Mouse (Mus musculus) liver, adult 2 months (tissue): ENCODE measurements around the gene Rfx7. TPM values are rescaled to one million over a fixed set of nuclear protein-coding genes. Genes with fewer than 3 reads are reported as not detected.

Experiments used
- DNase-seq: peaks from one replicate; pipeline ENCODE4 v3.0.0-alpha.2; 2011; ENCODE audit warnings: low read depth, low spot score; ENCODE audit errors: extremely low read depth
- H3K27ac ChIP-seq: fragments of 200-500 bp; replicated peaks from 2 replicates; pipeline ENCODE4 v1.5.1; 2012; ENCODE audit warnings: low read depth, mild to moderate bottlenecking, control low read depth, inconsistent platforms, low read length; ENCODE audit not compliant: insufficient read depth
- H3K27me3 ChIP-seq: fragments of 200-500 bp; 2 replicates; pipeline ENCODE4 v1.6.1; 2012; ENCODE audit warnings: mild to moderate bottlenecking, moderate library complexity, low read length, inconsistent platforms; ENCODE audit not compliant: control insufficient read depth, insufficient read depth
- H3K36me3 ChIP-seq: fragments of 200-500 bp; 2 replicates; pipeline ENCODE4 v1.6.1; 2012; ENCODE audit warnings: low read length, inconsistent platforms; ENCODE audit not compliant: control insufficient read depth, insufficient read depth
- H3K4me1 ChIP-seq: fragments of 200-500 bp; 2 replicates; pipeline ENCODE4 v1.6.1; 2011; ENCODE audit warnings: low read length; ENCODE audit not compliant: control insufficient read depth, insufficient read depth
- H3K4me3 ChIP-seq: fragments of 200-500 bp; 2 replicates; pipeline ENCODE4 v1.5.1; 2011; ENCODE audit warnings: low read depth, mild to moderate bottlenecking, control low read depth, low read length, moderate library complexity; ENCODE audit not compliant: insufficient read depth
- H3K79me2 ChIP-seq: fragments of 200-500 bp; 2 replicates; pipeline ENCODE4 v1.6.1; 2012; ENCODE audit warnings: inconsistent platforms, mild to moderate bottlenecking, low read length, moderate library complexity; ENCODE audit not compliant: control insufficient read depth, insufficient read depth
- H3K9ac ChIP-seq: fragments of 200-500 bp; 2 replicates; pipeline ENCODE4 v1.6.1; 2012; ENCODE audit warnings: low read depth, mild to moderate bottlenecking, control low read depth, inconsistent platforms, low read length
- CTCF ChIP-seq: fragments of 200-500 bp; IDR thresholded peaks from 2 replicates; pipeline ENCODE4 v1.5.1; 2011; ENCODE audit warnings: low read depth, low read length, control low read depth
- POLR2A ChIP-seq: fragments of 200-500 bp; IDR thresholded peaks from 2 replicates; pipeline ENCODE4 v1.6.1; 2011; ENCODE audit warnings: low read length, control low read depth; ENCODE audit not compliant: insufficient read depth; ENCODE audit errors: extremely low read depth
- WGBS: fragments of 180-500 bp; shearing (Covaris S2); methylation state at CpG from one replicate; pipeline ENCODE4 v1.1.7; 2018; 5-methylcytosine and 5-hydroxymethylcytosine counted together
- polyA plus RNA-seq: library from polyadenylated mRNA; depleted of rRNA; stranded (reverse); fragments of >200 nt; gene quantifications from 2 replicates; pipeline ENCODE4 v1.2.3, GENCODE M21; 2012
- total RNA-seq: library from RNA; depleted of rRNA; stranded (reverse); fragments of >200 nt; gene quantifications from 2 replicates; pipeline ENCODE4 v1.2.3, GENCODE M21; 2014

The Rfx7 gene
- total and polyA plus RNA-seq, 2 experiments = 3.3 to 5.4 TPM

GRCm38 (mm10) chr9:72652961-72653360, 120.9 kb downstream of the Rfx7 start:
- no peaks in the 10 kb centered on the region for H3K36me3 ChIP-seq
- peak overlapping the region; percentile 8; the same call in 1 of the 2 replicates for H3K9ac ChIP-seq
- H3K27me3 ChIP-seq = no peaks in the 10 kb centered on the region
- no peaks in the 10 kb centered on the region for H3K79me2 ChIP-seq
- 33% methylated on average over 8 of the region's 8 CpGs for WGBS
- no peak for TF ChIP-seq CTCF
- TF ChIP-seq POLR2A = no peak
- DNase-seq = peak; percentile 72
- H3K4me3 ChIP-seq = no peak overlapping the region
- H3K27ac ChIP-seq = 0 out of 2 replicates have a peak overlapping the region, but pooled peaks have one; percentile 4
- peaks cover 7% of the 10 kb centered on the region; the same call in 1 of the 2 replicates for H3K4me1 ChIP-seq

- no peak overlapping the region for H3K27ac ChIP-seq
- 78% methylated on average over 4 of the region's 4 CpGs for WGBS
- TF ChIP-seq POLR2A = no peak
- H3K4me3 ChIP-seq = no peak overlapping the region
- DNase-seq = no peak
- H3K79me2 ChIP-seq = no peaks in the 10 kb centered on the region
- H3K27me3 ChIP-seq = no peaks in the 10 kb centered on the region
- H3K4me1 ChIP-seq = peaks cover 7% of the 10 kb centered on the region; the same call in 1 of the 2 replicates
- H3K9ac ChIP-seq = no peak overlapping the region
- no peaks in the 10 kb centered on the region for H3K36me3 ChIP-seq
Observed at GRCm38 (mm10) chr9:72653533-72653932, 121.5 kb downstream of the Rfx7 start.

DNA sequence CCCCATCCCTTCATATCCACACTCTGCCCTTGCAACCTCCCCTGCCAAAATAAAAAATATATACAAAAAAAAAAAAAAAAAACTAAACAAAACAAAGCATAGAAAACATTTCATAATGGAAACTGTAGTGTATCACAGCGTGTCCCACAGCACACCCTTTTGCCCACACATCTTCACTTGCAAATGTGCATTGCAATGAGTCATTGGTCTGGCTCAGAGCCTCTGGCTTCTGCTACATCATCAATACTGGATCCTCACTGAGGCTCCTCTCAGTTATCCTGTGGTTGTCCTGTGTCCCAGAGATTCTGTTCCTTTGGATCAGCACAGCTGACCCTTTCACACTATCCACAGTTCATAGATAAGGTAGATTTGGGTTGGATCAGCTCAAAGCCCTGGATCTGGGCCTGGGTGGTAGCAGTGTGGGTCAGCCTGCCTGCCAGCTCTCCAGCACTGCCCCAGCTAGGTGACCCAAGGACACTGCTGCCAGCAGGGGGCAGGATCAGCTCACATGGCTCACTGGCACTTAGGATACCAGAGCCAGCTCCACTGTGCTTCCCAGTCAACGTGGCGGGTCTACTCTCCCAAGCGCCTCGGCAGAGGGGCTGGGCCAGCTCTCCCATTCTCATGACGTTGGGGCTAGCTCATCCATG, 122.7 kb downstream of the Rfx7 start:
- Histone ChIP-seq H3K27ac (no peak overlapping the region), H3K4me3 (no peak overlapping the region), H3K27me3 (no peaks in the 10 kb centered on the region), H3K9ac (no peak overlapping the region), H3K4me1 (peaks cover 7% of the 10 kb centered on the region; the same call in 1 of the 2 replicates), H3K36me3 (no peaks in the 10 kb centered on the region), H3K79me2 (no peaks in the 10 kb centered on the region)
- 33% methylated on average over 6 of the region's 6 CpGs for WGBS
- peak; percentile 99 for TF ChIP-seq CTCF
- no peak for TF ChIP-seq POLR2A
- DNase-seq = peak; percentile 78

- DNase-seq = no peak
- 90% methylated on average over 5 of the region's 5 CpGs for WGBS
- Histone ChIP-seq H3K27me3 (no peaks in the 10 kb centered on the region), H3K9ac (no peak overlapping the region), H3K4me1 (peaks cover 7% of the 10 kb centered on the region; the same call in 1 of the 2 replicates), H3K27ac (no peak overlapping the region), H3K79me2 (no peaks in the 10 kb centered on the region), H3K36me3 (no peaks in the 10 kb centered on the region), H3K4me3 (no peak overlapping the region)
- TF ChIP-seq POLR2A = no peak
- no peak for TF ChIP-seq CTCF
Observed at GRCm38 (mm10) chr9:72655602-72656001, 123.6 kb downstream of the Rfx7 start.

DNA sequence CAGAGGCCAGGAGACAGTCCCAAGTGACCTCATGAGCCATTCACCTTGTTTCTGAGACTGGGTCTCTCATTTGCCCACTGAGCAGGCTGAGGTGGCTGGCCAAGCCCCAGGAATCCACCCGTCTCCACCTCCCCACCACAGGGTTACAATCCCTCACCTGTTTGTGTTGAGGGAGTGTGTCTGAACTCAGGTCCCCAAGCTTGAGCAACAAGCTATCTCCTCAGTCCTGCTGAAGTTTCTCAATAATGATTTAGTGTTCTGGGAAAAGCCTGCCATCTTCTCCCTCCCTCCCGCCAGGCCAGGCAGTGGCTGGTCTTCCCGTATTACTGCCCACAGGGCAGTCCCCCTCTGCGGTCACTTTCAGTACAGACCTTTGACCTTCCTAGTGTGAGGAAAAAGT, 124.5 kb downstream of the Rfx7 start:
- TF ChIP-seq CTCF = no peak
- no peak for TF ChIP-seq POLR2A
- H3K27me3 ChIP-seq = no peaks in the 10 kb centered on the region
- H3K4me1 ChIP-seq = peaks cover 9% of the 10 kb centered on the region; the same call in 1 of the 2 replicates
- WGBS = 47% methylated on average over 4 of the region's 4 CpGs
- H3K79me2 ChIP-seq = no peaks in the 10 kb centered on the region
- H3K9ac ChIP-seq = no peak overlapping the region
- no peak for DNase-seq
- H3K27ac ChIP-seq = no peak overlapping the region
- no peaks in the 10 kb centered on the region for H3K36me3 ChIP-seq
- H3K4me3 ChIP-seq = no peak overlapping the region

DNA sequence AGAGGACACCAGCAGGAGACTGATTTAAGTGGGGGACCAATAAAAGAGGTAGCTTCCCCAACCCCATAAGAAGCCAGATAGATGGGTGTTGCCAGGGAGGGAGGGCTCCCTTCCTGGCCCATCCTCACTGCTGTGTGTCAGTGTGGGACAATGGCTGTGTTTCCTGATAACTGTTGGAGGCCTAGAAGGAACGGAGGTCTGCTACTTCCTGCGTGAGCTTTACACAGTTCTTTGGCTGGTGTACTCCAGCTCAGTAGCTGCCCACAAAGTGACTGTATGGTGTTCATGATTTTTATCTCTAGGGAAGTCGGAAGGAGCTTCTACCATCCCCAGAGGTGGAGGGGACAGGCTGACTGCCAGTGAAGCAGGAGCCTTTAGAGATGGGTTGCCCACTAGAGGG, 124.9 kb downstream of the Rfx7 start:
- no peak for DNase-seq
- no peaks in the 10 kb centered on the region for H3K36me3 ChIP-seq
- 75% methylated on average over 3 of the region's 3 CpGs for WGBS
- no peak overlapping the region for H3K27ac ChIP-seq
- TF ChIP-seq POLR2A (no peak), CTCF (no peak)
- H3K9ac ChIP-seq = no peak overlapping the region
- no peaks in the 10 kb centered on the region for H3K27me3 ChIP-seq
- peaks cover 9% of the 10 kb centered on the region; the same call in 1 of the 2 replicates for H3K4me1 ChIP-seq
- H3K4me3 ChIP-seq = no peak overlapping the region
- no peaks in the 10 kb centered on the region for H3K79me2 ChIP-seq
